Mouse (Mus musculus) lung, embryonic 15.5 days (tissue): ENCODE measurements around the gene Cenps. TPM values are rescaled to one million over a fixed set of nuclear protein-coding genes. Genes with fewer than 3 reads are reported as not detected.
A peak's percentile ranks its signal among the peaks of the same experiment; 100 is the strongest.
"Not testable (repeated sequence)": the region's sequence is repeated elsewhere in the genome, so short reads cannot be mapped to it uniquely, and the experiment has no call there.

Source experiments
- ATAC-seq: fragments of 200-750 bp; cut with Nextera tagmentation; 2 replicates; pipeline ENCODE4 v1.8.0; 2017; ENCODE audit warnings: moderate number of reproducible peaks, borderline replicate concordance; ENCODE audit not compliant: low FRiP score, low TSS enrichment; ENCODE audit errors: extremely low read depth
- H3K27ac ChIP-seq: fragments of 300-500 bp; sonication (generic); 2 replicates; pipeline ENCODE4 v1.5.1; 2015; ENCODE audit warnings: moderate library complexity, mild to moderate bottlenecking, inconsistent platforms
- H3K27me3 ChIP-seq: fragments of 300-500 bp; sonication (generic); 2 replicates; pipeline ENCODE4 v1.6.1; 2015; ENCODE audit warnings: inconsistent platforms
- H3K36me3 ChIP-seq: fragments of 300-500 bp; sonication (generic); 2 replicates; pipeline ENCODE4 v1.6.1; 2015; ENCODE audit warnings: inconsistent platforms
- H3K4me1 ChIP-seq: fragments of 300-500 bp; sonication (generic); 2 replicates; pipeline ENCODE4 v1.6.1; 2015; ENCODE audit warnings: inconsistent platforms
- H3K4me2 ChIP-seq: fragments of 300-500 bp; sonication (generic); 2 replicates; pipeline ENCODE4 v1.6.1; 2015; ENCODE audit warnings: inconsistent platforms, mild to moderate bottlenecking, moderate library complexity
- H3K4me3 ChIP-seq: fragments of 300-500 bp; sonication (generic); 2 replicates; pipeline ENCODE4 v1.5.1; 2015; ENCODE audit warnings: mild to moderate bottlenecking, inconsistent platforms
- H3K9ac ChIP-seq: fragments of 300-500 bp; sonication (generic); 2 replicates; pipeline ENCODE4 v1.6.1; 2015; ENCODE audit warnings: inconsistent platforms
- H3K9me3 ChIP-seq: fragments of 300-500 bp; sonication (generic); 2 replicates; pipeline ENCODE4 v1.6.1; 2016; ENCODE audit warnings: inconsistent platforms
- WGBS: fragments of 180-500 bp; shearing (Covaris S2); methylation state at CpG from one replicate; pipeline ENCODE4 v1.1.7; 2015; 5-methylcytosine and 5-hydroxymethylcytosine counted together
- polyA plus RNA-seq: library from polyadenylated mRNA; unstranded; fragments of >200 nt; fragmentation: Nextera tagmentation; extraction: Ambion mirVana; gene quantifications from 2 replicates; pipeline ENCODE4 v1.2.1, GENCODE M21; 2015

Gene Cenps
- polyA plus RNA-seq, 1 experiment from 2014 or later = 36.2 TPM

DNA sequence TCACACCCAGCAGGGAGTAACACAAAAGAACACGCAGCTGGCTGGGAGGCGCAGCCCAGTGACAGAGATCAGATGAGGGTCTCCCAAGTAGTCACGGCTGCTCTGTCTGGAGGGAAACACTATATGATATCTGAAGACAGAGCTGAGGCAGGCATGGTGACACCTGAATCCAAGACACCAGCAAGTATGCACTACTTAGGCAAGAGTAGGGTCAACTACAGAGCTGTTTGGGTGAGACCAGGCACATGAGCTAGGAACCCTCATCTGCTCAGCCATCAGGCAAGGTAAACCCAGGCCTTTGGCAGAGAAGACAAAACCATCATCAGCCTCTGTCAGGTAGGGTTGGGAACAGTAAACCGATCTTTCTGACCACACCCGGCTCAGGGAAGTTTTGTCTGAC is 4.0 kb downstream of the Cenps start:
- WGBS = 84% methylated on average over 5 of the region's 5 CpGs

DNA sequence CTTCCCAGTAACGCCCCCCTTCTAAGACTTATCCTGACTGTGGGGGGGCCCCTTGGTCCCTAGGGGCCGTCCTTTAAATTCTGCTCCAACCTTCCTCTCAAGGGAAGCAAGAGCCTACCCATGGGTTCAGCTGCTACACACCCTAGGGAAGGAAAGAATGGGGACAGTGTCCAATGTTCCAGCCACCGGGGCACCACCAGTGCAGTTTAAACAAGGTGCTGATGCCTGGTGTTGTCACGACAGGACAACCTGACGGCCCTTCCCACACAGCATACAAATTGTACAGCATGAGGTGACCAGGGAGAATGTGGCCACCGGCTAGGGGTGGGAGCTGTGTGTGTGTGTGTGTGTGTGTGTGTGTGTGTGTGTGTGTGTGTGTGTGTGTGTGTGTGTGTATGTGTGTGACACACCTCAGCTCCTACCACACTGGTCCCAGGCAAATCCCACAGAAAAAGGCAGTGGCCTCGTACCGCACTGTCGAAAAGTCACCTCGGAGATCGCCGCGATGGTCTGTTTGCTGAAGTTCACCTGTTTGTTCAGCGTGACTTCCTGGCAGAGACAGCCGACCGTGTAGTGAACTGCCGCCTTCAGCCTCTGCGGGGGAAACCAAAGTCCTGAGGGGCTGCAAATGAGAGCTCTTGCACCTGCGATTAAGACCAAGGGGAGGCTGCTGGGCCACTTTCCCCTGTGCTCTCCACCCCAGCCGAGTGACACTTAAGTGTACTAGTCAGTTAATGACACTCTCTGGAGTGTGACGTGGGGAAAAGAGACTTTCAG is 5.5 kb downstream of the Cenps start:
- Histone ChIP-seq H3K4me3 (no peak overlapping the region), H3K27me3 (no peaks in the 10 kb centered on the region), H3K4me2 (0 out of 2 replicates have a peak overlapping the region, but pooled peaks have one; percentile 16), H3K36me3 (peaks cover 17% of the 10 kb centered on the region), H3K27ac (no peak overlapping the region), H3K9ac (no peak overlapping the region), H3K9me3 (no peaks in the 10 kb centered on the region), H3K4me1 (peaks cover 19% of the 10 kb centered on the region)
- ATAC-seq = no peak
- 57% methylated on average over 21 of the region's 21 CpGs for WGBS

More for the DNA sequence above, 4.0 kb downstream of the Cenps start:
- Histone ChIP-seq H3K4me3 (no peak overlapping the region), H3K27ac (no peak overlapping the region), H3K4me2 (no peak overlapping the region), H3K27me3 (no peaks in the 10 kb centered on the region), H3K4me1 (peaks cover 19% of the 10 kb centered on the region), H3K9me3 (no peaks in the 10 kb centered on the region), H3K9ac (no peak overlapping the region), H3K36me3 (peaks cover 16% of the 10 kb centered on the region)
- no peak for ATAC-seq

DNA sequence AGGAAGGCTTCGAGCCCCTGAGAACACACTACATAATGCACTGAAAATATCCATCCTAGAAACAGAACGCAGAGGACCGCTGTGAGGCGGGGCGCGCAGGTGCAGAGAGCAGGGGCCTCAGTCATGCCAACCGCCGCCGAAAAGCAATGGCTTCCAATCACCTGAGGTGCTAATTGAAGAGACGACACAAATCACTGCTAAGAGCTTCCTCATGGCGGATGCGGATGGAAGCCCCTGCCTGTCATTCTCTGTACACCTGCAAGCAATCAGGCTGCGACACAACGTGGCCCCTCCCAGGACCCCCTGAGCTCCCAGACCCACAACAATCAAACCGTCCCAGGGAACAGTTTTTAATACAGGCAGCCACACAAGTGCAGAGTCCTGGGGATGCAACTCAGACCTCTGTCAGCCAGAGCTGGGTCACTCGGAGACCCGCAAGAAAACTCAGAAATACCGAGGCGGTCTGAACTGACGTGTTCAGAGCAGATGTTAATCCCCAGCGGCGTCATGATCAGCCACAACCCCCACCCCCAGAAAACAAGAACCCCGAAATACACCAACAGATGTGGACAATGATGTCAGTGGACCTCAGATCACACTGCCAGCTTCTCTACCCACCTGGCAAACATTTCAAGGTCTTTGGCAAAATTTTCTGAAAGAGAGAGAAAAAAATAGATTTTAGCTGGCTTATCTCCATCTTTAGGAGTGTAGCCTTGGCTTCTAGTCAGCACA is 6.2 kb downstream of the Cenps start:
- H3K36me3 ChIP-seq = peaks cover 18% of the 10 kb centered on the region
- no peak overlapping the region for H3K27ac ChIP-seq
- H3K9me3 ChIP-seq = no peaks in the 10 kb centered on the region
- WGBS = 87% methylated on average over 23 of the region's 23 CpGs
- H3K4me3 ChIP-seq = no peak overlapping the region
- no peak for ATAC-seq
- H3K4me1 ChIP-seq = peaks cover 13% of the 10 kb centered on the region; the same call in 1 of the 2 replicates
- no peak overlapping the region for H3K9ac ChIP-seq
- H3K27me3 ChIP-seq = no peaks in the 10 kb centered on the region
- H3K4me2 ChIP-seq = no peak overlapping the region

DNA sequence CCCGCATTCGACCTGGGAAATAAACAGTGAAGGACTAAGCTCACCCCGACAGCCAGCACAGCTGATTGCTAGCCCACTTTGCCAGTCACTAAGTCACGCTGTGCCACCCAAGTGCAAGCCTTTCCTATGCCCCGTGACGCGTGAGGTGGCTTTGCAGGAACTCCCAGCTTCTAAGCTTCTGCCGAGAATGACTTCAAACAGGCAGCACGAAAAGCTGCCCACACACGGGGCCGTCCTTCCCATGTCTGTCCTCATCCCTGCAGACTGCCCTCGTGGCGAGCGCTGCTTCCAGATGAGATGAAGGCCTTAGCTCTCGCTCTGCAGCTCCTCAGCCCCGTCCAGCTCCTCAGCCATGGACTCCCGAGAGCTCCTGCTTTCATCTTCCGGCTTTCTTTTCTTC is 9.0 kb downstream of the Cenps start:
- no peak for ATAC-seq
- Histone ChIP-seq H3K9me3 (no peaks in the 10 kb centered on the region), H3K36me3 (peaks cover 18% of the 10 kb centered on the region), H3K27me3 (no peaks in the 10 kb centered on the region), H3K4me1 (0 out of 2 replicates have a peak, but pooled peaks cover 12% of the 10 kb centered on the region), H3K4me2 (no peak overlapping the region), H3K4me3 (no peak overlapping the region), H3K9ac (no peak overlapping the region), H3K27ac (no peak overlapping the region)
- WGBS = 62% methylated on average over 18 of the region's 18 CpGs

DNA sequence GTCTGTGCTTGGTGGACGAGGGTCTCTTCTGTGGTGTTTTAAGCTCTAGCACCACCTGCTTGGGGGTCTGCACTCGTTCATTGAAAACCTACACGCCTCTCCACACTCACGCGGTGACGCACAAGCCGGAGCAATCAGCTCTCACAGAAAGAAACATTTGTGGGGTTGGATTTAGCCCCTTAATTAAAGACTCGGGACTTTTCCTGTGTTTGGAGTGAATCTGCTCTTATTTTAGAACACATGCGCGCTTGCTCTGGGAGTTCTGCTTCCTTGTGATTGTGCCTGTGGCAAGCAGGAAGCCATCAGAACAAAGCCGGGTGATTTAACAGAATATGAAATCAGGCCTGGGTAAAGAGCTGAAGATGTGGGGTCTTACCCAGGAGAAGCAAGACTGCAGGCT is 10.8 kb downstream of the Cenps start, which contains the start of gene Cort:
Cort (minus strand) TSS at position 101 of the 400 bp plus-strand sequence.
- no peak within 1 kb of the TSS for H3K27ac ChIP-seq
- no peak within 1 kb of the TSS for H3K4me2 ChIP-seq
- no peak for ATAC-seq
- H3K4me3 ChIP-seq = no peak within 1 kb of the TSS
- H3K36me3 ChIP-seq = peaks cover 18% of the 10 kb centered on the region
- 78% methylated on average over 11 of the region's 11 CpGs for WGBS
- 0 out of 2 replicates have a peak, but pooled peaks cover 2% of the 10 kb centered on the region for H3K4me1 ChIP-seq
- no peak within 1 kb of the TSS for H3K9ac ChIP-seq
- no peaks in the 10 kb centered on the region for H3K9me3 ChIP-seq
- H3K27me3 ChIP-seq = no peaks in the 10 kb centered on the region

DNA sequence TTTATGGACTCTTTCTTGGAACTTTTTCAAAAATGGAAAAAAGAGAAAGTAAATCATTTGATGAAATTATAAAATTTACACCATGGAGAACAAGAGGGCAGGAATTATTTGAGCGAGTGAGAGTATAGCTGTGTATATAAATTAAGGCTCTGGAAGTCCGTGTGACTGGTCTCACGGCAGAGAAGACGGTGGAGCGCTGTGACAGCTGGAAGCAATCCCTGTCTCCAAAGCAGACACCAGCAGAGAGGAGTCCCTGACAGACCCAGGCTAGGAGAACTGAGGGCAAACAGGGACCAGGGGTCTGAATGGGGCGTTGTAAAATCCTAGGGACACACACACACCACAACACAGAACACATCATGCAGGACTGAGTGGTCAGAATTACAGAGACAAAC is 11.3 kb downstream of the Cenps start:
- H3K4me1 ChIP-seq = 0 out of 2 replicates have a peak, but pooled peaks cover 2% of the 10 kb centered on the region

DNA sequence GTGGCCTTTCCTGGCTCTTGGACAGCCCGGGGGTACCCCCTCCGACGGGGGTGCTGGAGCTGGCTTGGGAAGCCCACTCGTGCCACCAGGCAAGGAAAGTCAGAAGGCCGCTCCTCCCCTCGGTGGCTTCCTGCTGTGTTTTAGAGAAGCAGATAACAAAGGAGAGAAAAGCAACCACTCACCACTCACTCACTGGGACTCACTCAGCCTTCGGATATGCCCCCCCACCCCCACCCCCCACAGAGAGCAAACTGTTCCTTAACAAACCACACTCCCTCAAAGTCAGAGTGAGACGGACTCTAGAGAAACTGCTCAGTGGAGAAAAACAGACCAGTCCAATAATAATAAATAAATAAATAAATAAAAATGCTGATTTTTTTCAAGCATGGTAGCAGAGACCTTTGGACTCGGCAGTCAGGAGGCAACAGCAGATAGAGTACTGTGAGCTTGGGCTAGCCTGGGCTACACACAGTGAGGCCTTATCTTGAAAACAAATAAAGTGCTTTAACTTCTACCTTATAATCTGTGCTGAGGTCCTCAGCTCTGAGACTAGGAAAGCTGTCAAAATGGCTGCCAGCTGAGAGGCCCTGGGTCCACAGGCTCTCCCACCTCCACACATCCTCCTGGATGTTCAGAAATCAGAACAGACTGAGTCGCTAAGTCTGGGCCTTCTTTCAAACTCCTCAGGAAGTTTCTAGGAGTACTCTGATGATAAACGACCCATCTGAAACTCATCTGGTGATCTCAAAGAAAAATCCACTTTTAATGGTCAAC is 11.9 kb downstream of the Cenps start:
- 59% methylated on average over 11 of the region's 11 CpGs for WGBS
- no peak overlapping the region for H3K27ac ChIP-seq

More for the DNA sequence above, 11.3 kb downstream of the Cenps start:
- Histone ChIP-seq H3K9me3 (no peaks in the 10 kb centered on the region), H3K27me3 (no peaks in the 10 kb centered on the region), H3K27ac (no peak overlapping the region), H3K4me3 (no peak overlapping the region), H3K9ac (no peak overlapping the region), H3K4me2 (no peak overlapping the region), H3K36me3 (peaks cover 14% of the 10 kb centered on the region)
- WGBS = 51% methylated on average over 6 of the region's 6 CpGs
- ATAC-seq = no peak

DNA sequence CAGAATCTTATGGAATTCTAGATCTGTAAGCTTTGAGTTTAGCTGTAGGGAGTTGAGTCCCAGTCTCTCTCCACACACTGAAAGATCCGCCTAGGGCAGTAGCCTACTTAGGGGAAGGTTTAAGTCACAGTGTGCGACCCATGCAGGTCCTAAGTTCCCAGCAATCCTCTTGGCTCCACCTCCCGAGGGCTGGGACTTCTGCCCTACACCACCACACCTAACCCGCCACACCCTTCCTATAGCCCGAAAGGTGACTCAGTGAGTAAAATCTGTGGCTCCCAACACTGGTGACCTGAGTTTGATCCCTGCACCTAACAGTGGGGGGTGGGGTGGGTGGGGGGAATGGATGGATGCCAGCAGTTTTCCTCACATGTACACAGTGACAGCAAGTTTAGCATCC is 14.0 kb downstream of the Cenps start:
- Histone ChIP-seq H3K27me3 (no peaks in the 10 kb centered on the region), H3K4me3 (no peak overlapping the region), H3K27ac (no peak overlapping the region), H3K9ac (no peak overlapping the region), H3K4me2 (no peak overlapping the region), H3K4me1 (0 out of 2 replicates have a peak, but pooled peaks cover 2% of the 10 kb centered on the region), H3K9me3 (no peaks in the 10 kb centered on the region), H3K36me3 (0 out of 2 replicates have a peak, but pooled peaks cover 2% of the 10 kb centered on the region)
- WGBS = 69% methylated on average over 5 of the region's 5 CpGs
- no peak for ATAC-seq

More for the DNA sequence above, 11.9 kb downstream of the Cenps start:
- Histone ChIP-seq H3K9ac (no peak overlapping the region), H3K36me3 (peaks cover 10% of the 10 kb centered on the region), H3K4me1 (0 out of 2 replicates have a peak, but pooled peaks cover 2% of the 10 kb centered on the region), H3K27me3 (no peaks in the 10 kb centered on the region), H3K4me2 (no peak overlapping the region), H3K4me3 (no peak overlapping the region), H3K9me3 (no peaks in the 10 kb centered on the region)
- ATAC-seq = no peak

DNA sequence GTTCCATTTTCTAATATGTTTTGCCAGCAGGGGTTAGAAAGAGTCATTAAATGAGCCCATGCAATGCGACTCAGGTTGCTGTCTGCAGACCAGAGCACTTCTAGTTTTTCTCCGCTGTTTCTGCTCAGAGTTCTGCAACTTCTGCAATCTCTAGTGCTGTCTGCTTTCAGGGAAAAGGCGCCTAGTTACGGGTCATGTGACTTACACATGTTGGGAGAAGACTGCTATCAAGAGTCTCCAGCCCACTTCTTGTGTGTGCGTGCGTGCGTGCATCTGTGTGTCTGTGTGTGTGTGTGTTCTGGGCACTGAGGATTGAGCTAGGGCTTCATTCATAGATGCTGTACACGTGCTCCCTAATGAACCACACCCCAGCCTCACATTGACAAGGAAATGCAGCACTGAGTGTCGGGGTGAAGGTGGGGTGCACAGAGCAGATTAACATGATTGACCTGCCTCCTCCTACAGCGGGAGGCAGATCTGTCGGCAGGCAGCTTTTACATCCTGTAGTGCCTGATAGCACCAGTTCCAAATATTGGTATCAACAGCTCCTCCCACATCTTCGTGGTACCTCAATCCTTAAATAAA is 17.4 kb downstream of the Cenps start:
- WGBS = 74% methylated on average over 12 of the region's 12 CpGs
- not testable (repeated sequence) for H3K9ac ChIP-seq, H3K27me3 ChIP-seq, H3K9me3 ChIP-seq, ATAC-seq, H3K27ac ChIP-seq, H3K4me3 ChIP-seq, H3K4me2 ChIP-seq, H3K36me3 ChIP-seq, H3K4me1 ChIP-seq

DNA sequence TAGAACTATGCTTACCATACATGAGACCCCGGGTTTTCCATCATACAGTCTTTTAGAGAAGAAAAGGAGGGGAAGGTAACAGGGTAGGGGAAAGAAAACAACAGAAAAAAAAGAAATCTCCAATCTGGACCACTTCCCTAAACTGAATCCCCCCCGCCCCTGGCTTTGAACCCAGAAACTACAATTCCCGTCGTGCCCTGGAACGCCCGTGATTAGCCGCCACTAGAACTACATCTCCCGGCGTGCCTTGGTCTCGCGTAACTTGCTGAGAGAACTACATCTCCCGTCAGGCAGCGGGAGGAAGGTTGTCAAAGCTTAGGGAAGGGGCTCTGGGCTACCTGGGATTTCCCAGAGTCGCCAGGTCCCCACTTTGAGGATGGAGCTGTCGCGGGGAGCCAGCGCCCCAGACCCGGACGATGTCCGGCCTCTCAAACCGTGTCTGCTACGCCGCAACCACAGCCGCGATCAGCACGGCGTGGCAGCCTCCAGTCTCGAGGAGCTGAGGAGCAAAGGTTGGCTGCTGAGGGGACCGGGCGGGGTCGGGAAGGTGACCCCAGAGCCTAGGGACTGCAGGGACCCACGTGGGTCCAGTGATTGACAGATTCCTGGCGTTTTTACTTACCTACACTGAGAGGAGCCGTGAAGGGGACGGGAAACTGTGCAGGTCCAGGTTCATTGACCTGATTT is 33.4 kb downstream of the Cenps start, which contains the start of gene Dffa:
Dffa (plus strand) TSS at position 272 of the 687 bp plus-strand sequence.
- no peaks in the 10 kb centered on the region for H3K27me3 ChIP-seq
- H3K4me3 ChIP-seq = peak within 1 kb of the TSS; percentile 65
- WGBS = under 1% methylated on average over 35 of the region's 35 CpGs
- H3K27ac ChIP-seq = no peak within 1 kb of the TSS
- H3K4me2 ChIP-seq = peak within 1 kb of the TSS; percentile 86
- peak; percentile 86 for ATAC-seq
- H3K9me3 ChIP-seq = no peaks in the 10 kb centered on the region
- peak within 1 kb of the TSS; percentile 80 for H3K9ac ChIP-seq
- H3K4me1 ChIP-seq = peaks cover 6% of the 10 kb centered on the region
- H3K36me3 ChIP-seq = 0 out of 2 replicates have a peak, but pooled peaks cover 11% of the 10 kb centered on the region

DNA sequence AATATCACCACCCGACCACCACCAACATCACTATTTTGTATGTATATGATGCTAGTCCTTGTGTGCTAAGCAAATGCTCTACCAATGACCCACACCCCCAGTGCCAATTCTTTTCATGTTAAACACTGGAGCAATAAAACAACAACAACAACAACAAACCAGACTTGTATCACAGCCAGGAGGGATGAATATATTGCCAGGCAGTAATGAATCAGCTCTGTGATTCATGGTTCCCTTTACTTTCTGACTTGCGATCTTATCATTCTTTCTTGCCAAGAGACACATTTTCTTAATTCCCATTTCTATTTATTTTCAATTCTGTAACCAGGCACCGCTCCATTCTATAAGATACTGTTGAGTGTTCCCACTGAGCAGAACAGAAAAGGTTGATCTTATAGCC is 36.0 kb downstream of the Cenps start:
- 82% methylated on average over 3 of the region's 3 CpGs for WGBS
- peaks cover 18% of the 10 kb centered on the region for H3K4me1 ChIP-seq

More for the DNA sequence above, 36.0 kb downstream of the Cenps start:
- Histone ChIP-seq H3K9me3 (no peaks in the 10 kb centered on the region), H3K27ac (no peak overlapping the region), H3K4me3 (no peak overlapping the region), H3K27me3 (no peaks in the 10 kb centered on the region), H3K9ac (no peak overlapping the region), H3K36me3 (no peaks in the 10 kb centered on the region), H3K4me2 (no peak overlapping the region)
- no peak for ATAC-seq
